Mouse (Mus musculus) liver, embryonic 11.5 days (tissue): Measurements from ENCODE around the gene Dnajc30. TPM values are rescaled to one million over a fixed set of nuclear protein-coding genes. Genes with fewer than 3 reads are reported as not detected.

Experiments used
- ATAC-seq: fragments of 200-750 bp; cut with Nextera tagmentation; replicated peaks from 2 replicates; pipeline ENCODE4 v1.8.0; 2017; ENCODE audit warnings: moderate number of reproducible peaks, mild to moderate bottlenecking, moderate TSS enrichment, moderate library complexity; ENCODE audit not compliant: low FRiP score
- DNase-seq: peaks from one replicate; pipeline ENCODE4 v3.0.0-alpha.2; 2017; ENCODE audit warnings: low spot score
- H3K27ac ChIP-seq: fragments of 300-500 bp; sonication (generic); 2 replicates; pipeline ENCODE4 v1.5.1; 2014; ENCODE audit warnings: mild to moderate bottlenecking, low read depth, low read length, control low read depth
- H3K27me3 ChIP-seq: fragments of 300-500 bp; sonication (generic); replicated peaks from 2 replicates; pipeline ENCODE4 v1.6.1; 2014; ENCODE audit warnings: low read length, mixed read lengths; ENCODE audit not compliant: control insufficient read depth, insufficient read depth
- H3K36me3 ChIP-seq: fragments of 300-500 bp; sonication (generic); 2 replicates; pipeline ENCODE4 v1.6.1; 2014; ENCODE audit warnings: mild to moderate bottlenecking, low read length, moderate library complexity, mixed read lengths; ENCODE audit not compliant: control insufficient read depth, insufficient read depth
- H3K4me1 ChIP-seq: fragments of 300-500 bp; sonication (generic); replicated peaks from 2 replicates; pipeline ENCODE4 v1.6.1; 2014; ENCODE audit warnings: low read length, mixed read lengths; ENCODE audit not compliant: control insufficient read depth, insufficient read depth
- H3K4me2 ChIP-seq: fragments of 300-500 bp; sonication (generic); 2 replicates; pipeline ENCODE4 v1.6.1; 2014; ENCODE audit warnings: mild to moderate bottlenecking, control low read depth, moderate library complexity
- H3K4me3 ChIP-seq: fragments of 300-500 bp; sonication (generic); 2 replicates; pipeline ENCODE4 v1.5.1; 2014; ENCODE audit warnings: low read depth, low read length, control low read depth
- H3K9ac ChIP-seq: fragments of 300-500 bp; sonication (generic); 2 replicates; pipeline ENCODE4 v1.6.1; 2014; ENCODE audit warnings: low read depth, low read length, control low read depth
- H3K9me3 ChIP-seq: fragments of 300-500 bp; sonication (generic); 2 replicates; pipeline ENCODE4 v1.6.1; 2016; ENCODE audit warnings: low read length, inconsistent platforms, mixed read lengths; ENCODE audit not compliant: control insufficient read depth
- WGBS: fragments of 180-500 bp; shearing (Covaris S2); extraction: QIAGEN DNeasy Blood & Tissue Kit; methylation state at CpG from one replicate; pipeline ENCODE4 v1.1.7; 2014; 5-methylcytosine and 5-hydroxymethylcytosine counted together
- polyA plus RNA-seq: library from polyadenylated mRNA; unstranded; fragments of >200 nt; fragmentation: Nextera tagmentation; extraction: Ambion mirVana; gene quantifications from 2 replicates; pipeline ENCODE4 v1.2.1, GENCODE M21; 2014

The Dnajc30 gene
- 25.1 and 27.2 TPM in 2 replicates for polyA plus RNA-seq

GRCm38 (mm10) chr5:135063629-135064381, at the start of gene Dnajc30:
Dnajc30 (plus strand) TSS chr5:135064202.
- peak; percentile 96 for ATAC-seq
- Histone ChIP-seq H3K4me1 (peaks cover 7% of the 10 kb centered on the region), H3K4me3 (peak within 1 kb of the TSS; percentile 76), H3K9ac (peak within 1 kb of the TSS; percentile 85), H3K4me2 (peak within 1 kb of the TSS; percentile 96), H3K9me3 (no peaks in the 10 kb centered on the region), H3K27me3 (no peaks in the 10 kb centered on the region), H3K27ac (peak within 1 kb of the TSS; percentile 54; the same call in 1 of the 2 replicates), H3K36me3 (peaks cover 34% of the 10 kb centered on the region)
- WGBS: under 1% methylated on average over 52 of the region's 52 CpGs
- DNase-seq: peak; percentile 96

GRCm38 (mm10) chr5:135015497-135015896, 48.5 kb upstream of the Dnajc30 start:
- Histone ChIP-seq H3K4me1 (peaks cover 14% of the 10 kb centered on the region), H3K4me2 (no peak overlapping the region), H3K9ac (no peak overlapping the region), H3K36me3 (no peaks in the 10 kb centered on the region; the same call in 1 of the 2 replicates), H3K27me3 (no peaks in the 10 kb centered on the region), H3K9me3 (no peaks in the 10 kb centered on the region), H3K4me3 (no peak overlapping the region), H3K27ac (no peak overlapping the region)
- peak; percentile 48; the same call in 1 of the 2 replicates for ATAC-seq
- DNase-seq: peak; percentile 79
- 12% methylated on average over 7 of the region's 7 CpGs for WGBS

GRCm38 (mm10) chr5:135016224-135016759, 47.7 kb upstream of the Dnajc30 start:
- Histone ChIP-seq H3K9me3 (no peaks in the 10 kb centered on the region), H3K9ac (no peak overlapping the region), H3K27ac (no peak overlapping the region), H3K4me2 (no peak overlapping the region), H3K4me1 (peaks cover 10% of the 10 kb centered on the region), H3K4me3 (no peak overlapping the region), H3K27me3 (no peaks in the 10 kb centered on the region), H3K36me3 (no peaks in the 10 kb centered on the region; the same call in 1 of the 2 replicates)
- WGBS: 46% methylated on average over 4 of the region's 4 CpGs
- ATAC-seq (no peak), DNase-seq (no peak)

- H3K9ac ChIP-seq: no peak overlapping the region
- DNase-seq: no peak
- peaks cover 28% of the 10 kb centered on the region for H3K4me1 ChIP-seq
- no peak overlapping the region for H3K4me2 ChIP-seq
- H3K36me3 ChIP-seq: no peaks in the 10 kb centered on the region
- H3K27me3 ChIP-seq: no peaks in the 10 kb centered on the region; the same call in 1 of the 2 replicates
- 80% methylated on average over 6 of the region's 6 CpGs for WGBS
- no peak for ATAC-seq
- H3K27ac ChIP-seq: no peak overlapping the region
- no peak overlapping the region for H3K4me3 ChIP-seq
- H3K9me3 ChIP-seq: no peaks in the 10 kb centered on the region
Measured at GRCm38 (mm10) chr5:135021814-135022213, 42.2 kb upstream of the Dnajc30 start.

- DNase-seq: peak; percentile 90
- H3K27me3 ChIP-seq: no peaks in the 10 kb centered on the region; the same call in 1 of the 2 replicates
- peak; percentile 96 for ATAC-seq
- H3K9ac ChIP-seq: peak within 1 kb of the TSS; percentile 58
- H3K36me3 ChIP-seq: no peaks in the 10 kb centered on the region
- WGBS: under 1% methylated on average over 61 of the region's 61 CpGs
- no peaks in the 10 kb centered on the region for H3K9me3 ChIP-seq
- H3K27ac ChIP-seq: no peak within 1 kb of the TSS
- H3K4me2 ChIP-seq: peak within 1 kb of the TSS; percentile 67
- H3K4me3 ChIP-seq: peak within 1 kb of the TSS; percentile 68
- peaks cover 30% of the 10 kb centered on the region for H3K4me1 ChIP-seq
Measured at GRCm38 (mm10) chr5:135023344-135024173, 40.4 kb upstream of the Dnajc30 start, which contains the start of gene Stx1a. Stx1a (plus strand) TSS chr5:135023482.

GRCm38 (mm10) chr5:135024665-135025224, 39.3 kb upstream of the Dnajc30 start:
- Histone ChIP-seq H3K27me3 (no peaks in the 10 kb centered on the region; the same call in 1 of the 2 replicates), H3K36me3 (no peaks in the 10 kb centered on the region), H3K9ac (no peak overlapping the region), H3K4me1 (peaks cover 40% of the 10 kb centered on the region), H3K9me3 (no peaks in the 10 kb centered on the region), H3K4me2 (peak overlapping the region; percentile 67), H3K27ac (no peak overlapping the region), H3K4me3 (peak overlapping the region; percentile 68)
- ATAC-seq (no peak), DNase-seq (no peak)
- WGBS: 39% methylated on average over 11 of the region's 11 CpGs

GRCm38 (mm10) chr5:135025899-135026298, 38.1 kb upstream of the Dnajc30 start:
- H3K4me3 ChIP-seq: no peak overlapping the region

More at GRCm38 (mm10) chr5:135025899-135026298, 38.1 kb upstream of the Dnajc30 start:
- Histone ChIP-seq H3K9me3 (no peaks in the 10 kb centered on the region), H3K9ac (no peak overlapping the region), H3K27me3 (no peaks in the 10 kb centered on the region; the same call in 1 of the 2 replicates), H3K27ac (no peak overlapping the region), H3K36me3 (no peaks in the 10 kb centered on the region), H3K4me1 (peaks cover 40% of the 10 kb centered on the region), H3K4me2 (peak overlapping the region; percentile 33)
- 32% methylated on average over 7 of the region's 7 CpGs for WGBS
- no peak for ATAC-seq
- no peak for DNase-seq
